Mouse (Mus musculus) kidney, adult 8-10 months (tissue): Measurements from ENCODE around the gene Vgll4.
A peak's percentile ranks its signal among the peaks of the same experiment; 100 is the strongest.
"Not testable (repeated sequence)": the region's sequence is repeated elsewhere in the genome, so short reads cannot be mapped to it uniquely, and the experiment has no call there.

Source experiments
- DNase-seq, 2 experiments: peaks; one replicate each; pipeline ENCODE4 v3.0.0; 2022

The Vgll4 gene

DNA sequence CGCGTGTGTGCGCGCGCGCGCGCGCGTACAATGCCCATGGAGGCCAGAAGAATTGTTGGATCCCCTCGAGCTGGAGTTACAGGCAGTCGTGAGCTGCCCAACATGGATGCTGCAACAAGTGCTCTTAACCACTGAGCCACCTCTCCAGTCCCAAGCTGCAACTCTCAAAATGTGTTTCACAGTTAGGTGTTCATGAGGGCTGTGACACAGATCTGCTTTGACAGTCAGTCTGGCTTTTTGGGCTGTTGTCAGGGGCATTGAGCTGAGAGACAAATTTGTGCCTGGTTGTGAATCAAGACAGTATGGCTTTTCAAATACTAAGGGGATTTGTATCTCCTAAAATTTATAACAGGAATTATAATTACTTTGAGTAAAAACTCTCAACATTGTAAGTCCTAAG is 78.5 kb downstream of the Vgll4 start:
- no peak for DNase-seq

DNA sequence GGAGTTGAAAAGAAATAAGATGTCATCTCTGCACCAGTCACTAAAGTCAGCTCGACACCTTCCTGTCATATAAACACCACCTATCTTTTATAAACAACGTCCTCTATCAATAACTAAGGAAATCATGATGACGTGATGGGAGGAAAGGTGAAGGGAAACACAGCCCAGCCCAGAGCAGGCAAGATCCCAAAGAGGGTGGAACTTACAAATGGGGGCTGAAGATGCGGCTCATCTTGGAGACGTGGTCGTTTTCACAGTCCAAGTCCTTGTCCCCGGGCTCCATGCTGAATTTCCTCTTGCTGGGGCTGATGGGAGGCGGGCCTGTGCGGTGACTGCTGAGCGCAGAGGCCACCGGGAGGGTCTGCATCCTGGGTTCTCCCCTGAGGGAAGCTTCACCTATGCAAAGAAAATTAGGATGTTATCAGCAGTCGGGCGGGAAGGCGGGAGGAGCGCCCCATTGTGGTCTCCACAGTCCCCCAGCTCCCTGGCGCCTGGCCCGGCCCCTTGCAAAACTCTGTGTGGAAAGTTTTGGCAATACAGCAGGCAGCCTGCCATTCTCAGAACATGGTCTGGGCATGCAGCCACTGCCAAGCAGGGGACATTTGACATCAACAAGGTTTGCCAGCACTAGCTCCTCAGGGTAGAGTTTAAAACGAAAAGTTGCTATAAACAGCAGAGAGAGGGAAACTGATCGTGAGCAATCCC is 79.2 kb downstream of the Vgll4 start:
- peak; percentile 91 to 92 for DNase-seq

DNA sequence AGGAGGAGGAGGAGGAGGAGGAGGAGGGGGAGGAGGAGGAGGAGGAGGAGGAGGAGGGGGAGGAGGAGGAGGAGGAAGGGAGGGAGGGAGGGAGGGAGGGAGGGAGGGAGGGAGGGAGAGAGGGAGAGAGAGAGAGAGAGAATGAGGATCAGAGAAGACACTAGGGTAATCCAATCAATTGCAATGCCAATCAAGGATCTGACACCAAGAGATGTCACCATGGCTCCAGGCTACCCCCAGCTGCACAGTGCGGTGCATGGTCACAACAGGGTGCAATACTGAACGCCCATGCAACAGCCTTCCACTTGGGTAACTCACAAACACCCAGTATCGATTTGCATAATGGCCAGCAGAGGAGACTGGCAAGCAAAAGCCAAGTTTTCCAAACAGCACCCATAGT is 79.8 kb downstream of the Vgll4 start:
- not testable (repeated sequence) for DNase-seq

DNA sequence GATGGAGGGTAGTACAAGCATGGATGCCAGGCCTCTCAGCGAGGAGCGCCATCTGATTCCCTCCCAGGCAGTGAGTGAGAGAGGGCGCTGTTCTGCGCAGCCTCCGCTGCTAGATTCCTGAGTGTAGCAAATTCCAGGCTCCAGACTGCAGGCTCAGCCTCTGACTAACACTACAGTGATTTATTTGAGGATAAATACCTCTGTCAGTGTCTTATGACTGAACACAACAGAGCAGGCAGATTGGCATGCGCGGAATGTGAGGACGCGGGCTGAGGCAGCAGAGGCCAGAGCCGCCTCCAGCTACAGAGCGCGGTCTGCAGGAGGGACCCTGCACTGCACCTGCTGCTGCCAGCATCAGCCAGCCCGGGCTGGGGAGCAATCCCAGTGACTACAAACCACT is 80.9 kb downstream of the Vgll4 start:
- peak; percentile 91 to 95 for DNase-seq

DNA sequence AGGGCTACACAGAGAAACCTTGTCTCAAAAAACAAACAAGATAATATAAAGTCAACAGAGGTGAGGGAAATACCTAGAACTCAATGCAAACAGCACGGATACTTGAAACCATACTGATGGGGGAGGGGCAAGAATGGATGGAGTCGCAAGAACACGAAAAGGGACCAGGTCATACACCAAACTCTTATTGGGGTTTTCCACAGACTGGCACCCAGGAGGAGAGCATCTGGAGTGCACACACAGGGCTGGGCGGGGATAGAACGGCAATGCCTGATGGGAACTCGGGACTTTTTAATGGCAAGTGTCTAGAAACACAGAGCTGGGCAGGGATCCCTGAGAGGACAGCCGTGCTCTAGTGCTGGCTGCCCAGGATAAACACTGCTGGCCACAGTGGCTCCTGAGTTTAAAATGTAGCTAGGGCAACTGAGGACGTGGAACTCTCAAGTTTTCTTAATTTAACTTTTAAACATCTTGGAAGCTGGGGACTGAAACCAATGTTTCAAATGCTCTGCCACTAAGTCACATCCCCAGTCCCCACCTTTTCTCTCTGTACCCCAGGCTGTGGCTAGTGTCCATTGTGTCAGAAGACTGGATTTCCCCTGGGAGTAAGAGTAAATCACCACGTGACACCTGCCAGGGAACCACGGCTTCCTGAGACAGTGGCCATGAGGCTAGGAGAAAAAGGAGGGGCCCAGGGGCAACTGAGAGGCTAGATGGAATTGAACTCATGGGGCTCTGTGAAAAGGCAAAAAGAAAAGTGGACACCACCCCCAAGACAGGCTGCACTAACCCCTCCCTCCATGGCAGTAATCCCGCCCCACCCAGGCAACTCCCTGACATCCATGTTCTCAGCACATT is 83.1 kb downstream of the Vgll4 start:
- DNase-seq = no peak

DNA sequence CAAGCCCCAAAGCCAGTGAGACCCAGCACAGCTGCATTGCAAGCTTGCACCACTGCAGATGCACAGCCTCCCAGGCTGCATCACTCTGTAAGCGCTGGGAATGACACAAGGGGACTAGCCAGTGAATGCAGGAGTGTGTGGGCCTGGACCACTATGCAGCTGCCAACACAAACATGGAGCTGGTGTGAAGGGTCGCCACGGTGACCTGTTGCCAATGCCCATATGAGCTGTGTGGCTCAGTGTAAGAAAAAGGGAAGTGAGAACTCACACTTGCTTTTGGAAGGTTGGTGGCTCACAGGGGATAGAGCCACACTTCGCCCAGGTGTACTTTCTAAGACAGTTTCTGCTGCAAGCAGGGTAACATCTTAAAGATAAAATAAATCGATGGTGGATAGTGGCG is 83.8 kb downstream of the Vgll4 start:
- no peak for DNase-seq

DNA sequence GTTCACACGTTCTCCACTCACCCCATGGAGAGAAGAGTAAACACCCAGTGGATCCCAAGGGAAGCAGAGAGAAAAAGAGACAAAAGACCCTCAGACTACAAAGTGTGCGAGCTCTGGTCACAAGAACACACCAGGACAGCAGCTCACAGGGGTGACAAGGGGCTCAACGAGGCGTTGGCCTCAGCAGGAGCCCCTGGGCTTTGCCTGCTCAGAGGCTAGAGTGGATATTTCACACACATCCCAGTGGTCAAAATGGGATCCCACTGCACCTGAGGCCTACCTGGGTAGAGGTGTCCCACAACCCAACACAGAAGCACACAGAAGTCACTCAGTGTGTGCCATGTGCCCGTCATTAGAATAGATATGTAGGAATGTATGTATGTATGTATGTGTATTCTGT is 84.7 kb downstream of the Vgll4 start:
- no peak for DNase-seq

GRCm38 (mm10) chr6:114883261-114883740 is 86.5 kb downstream of the Vgll4 start:
- peak; percentile 81 to 87 for DNase-seq

DNA sequence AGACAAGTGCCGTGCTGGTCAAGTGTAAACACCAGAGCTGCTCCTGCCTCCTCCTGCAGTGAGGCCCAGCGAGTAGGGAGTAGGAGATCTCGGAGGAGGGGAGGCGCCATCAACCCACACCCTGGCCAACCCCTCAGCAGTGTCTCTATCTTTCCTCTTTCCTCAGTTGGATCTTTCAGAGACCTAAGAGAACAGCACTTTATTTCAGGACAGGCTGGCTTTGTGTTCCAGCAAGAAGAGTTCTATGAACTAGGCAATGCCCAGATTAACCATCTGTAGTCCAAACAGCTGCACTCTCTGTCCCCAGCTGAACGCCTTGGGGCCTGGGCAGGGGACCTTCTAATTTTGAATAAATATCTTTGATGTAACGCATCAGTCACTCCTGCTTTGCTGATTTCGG is 87.1 kb downstream of the Vgll4 start:
- no peak for DNase-seq

DNA sequence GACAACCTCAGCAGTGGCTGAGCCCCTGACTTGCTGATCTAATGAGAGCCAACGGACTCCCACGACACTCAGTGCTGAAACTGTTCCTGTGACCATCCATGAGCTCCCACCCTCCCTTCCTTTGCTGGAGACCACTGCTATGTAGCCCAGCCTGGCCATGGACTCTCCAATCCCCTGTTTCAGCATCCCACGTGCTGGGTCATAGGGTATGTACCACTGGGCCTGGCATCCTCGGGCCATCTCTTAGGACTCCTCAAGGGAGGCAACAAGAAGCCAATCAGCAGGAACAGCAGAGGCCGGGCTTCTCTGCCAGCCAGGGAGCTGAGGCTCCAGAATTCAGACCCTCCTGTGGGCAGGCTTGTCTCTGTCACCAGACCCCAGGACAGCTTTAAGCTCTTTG is 87.6 kb downstream of the Vgll4 start:
- no peak for DNase-seq

DNA sequence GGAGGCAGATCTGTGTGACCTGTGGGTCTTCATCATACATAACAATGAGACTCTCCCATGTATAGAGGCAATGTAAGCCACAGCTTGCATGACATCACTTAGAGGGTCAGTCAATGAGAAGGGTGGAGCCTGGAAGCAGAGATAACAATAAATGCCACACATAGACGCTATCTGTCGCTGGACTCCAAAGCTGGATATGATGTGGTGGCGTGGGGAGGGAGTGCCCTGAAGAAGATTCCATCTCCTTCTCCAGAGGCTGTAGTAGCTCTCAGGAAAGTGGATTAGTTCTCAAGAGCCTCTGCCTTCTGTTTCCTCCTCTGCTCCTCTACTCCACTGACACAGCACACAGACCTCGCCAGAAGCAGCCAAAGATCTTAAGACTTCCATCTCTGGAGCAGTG is 89.0 kb downstream of the Vgll4 start:
- DNase-seq = no peak

DNA sequence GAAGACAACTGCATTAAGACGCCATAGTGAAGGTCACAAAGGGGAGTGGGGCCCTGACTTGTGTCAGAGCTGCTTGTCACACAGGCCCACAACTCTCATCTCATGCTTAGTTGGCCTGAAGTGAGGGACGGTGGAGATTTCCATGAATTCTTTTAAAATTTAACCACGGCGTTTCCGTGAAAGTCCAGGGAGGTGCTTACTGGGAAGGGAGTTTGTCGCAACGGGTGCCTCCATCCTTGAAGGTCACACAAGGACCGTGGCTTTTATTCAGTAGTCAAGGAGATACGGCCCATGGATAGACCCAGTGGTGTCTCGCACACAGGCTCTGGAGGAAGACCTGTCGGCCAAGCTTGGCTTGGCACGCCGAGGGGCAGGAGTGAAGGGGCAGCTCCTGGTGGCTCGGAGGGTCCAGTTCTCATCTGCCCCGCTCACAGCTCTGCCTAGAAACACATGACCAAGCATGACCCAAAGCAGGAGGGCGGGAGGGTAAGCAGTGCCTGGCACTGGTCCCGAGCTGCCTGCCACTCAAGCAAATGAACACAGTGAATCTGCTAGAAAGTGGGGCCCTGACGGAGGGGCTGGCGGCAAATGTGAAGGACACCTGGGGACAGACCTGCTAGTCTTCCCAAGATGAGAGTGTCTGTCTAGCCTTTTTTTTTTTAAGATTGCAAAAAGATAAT is 90.8 kb downstream of the Vgll4 start:
- peak; percentile 88 to 89 for DNase-seq

- peak; percentile 58 to 65 for DNase-seq
Measured at GRCm38 (mm10) chr6:114876546-114876945, 93.2 kb downstream of the Vgll4 start.

DNA sequence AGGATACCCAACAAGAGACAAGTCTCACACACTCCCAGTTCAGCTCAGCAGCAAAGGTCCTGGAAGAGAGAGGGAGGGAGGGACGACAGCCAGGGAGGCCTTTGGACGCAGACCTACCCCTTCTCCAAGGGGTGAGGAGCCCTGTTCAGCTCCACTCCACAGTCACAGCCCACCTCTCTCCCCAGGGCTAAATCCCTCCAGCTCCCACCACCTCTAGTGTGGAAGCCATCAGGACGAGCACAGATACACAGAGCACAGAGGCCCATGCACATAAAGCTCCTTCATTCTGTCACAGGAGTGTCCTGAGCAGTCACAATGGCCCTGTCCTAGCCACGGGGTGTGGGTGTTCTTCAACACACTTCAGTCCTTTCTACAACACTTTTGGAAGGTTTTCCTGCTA is 93.8 kb downstream of the Vgll4 start:
- no peak for DNase-seq

GRCm38 (mm10) chr6:114875018-114875558 is 94.7 kb downstream of the Vgll4 start:
- DNase-seq = peak; percentile 96

DNA sequence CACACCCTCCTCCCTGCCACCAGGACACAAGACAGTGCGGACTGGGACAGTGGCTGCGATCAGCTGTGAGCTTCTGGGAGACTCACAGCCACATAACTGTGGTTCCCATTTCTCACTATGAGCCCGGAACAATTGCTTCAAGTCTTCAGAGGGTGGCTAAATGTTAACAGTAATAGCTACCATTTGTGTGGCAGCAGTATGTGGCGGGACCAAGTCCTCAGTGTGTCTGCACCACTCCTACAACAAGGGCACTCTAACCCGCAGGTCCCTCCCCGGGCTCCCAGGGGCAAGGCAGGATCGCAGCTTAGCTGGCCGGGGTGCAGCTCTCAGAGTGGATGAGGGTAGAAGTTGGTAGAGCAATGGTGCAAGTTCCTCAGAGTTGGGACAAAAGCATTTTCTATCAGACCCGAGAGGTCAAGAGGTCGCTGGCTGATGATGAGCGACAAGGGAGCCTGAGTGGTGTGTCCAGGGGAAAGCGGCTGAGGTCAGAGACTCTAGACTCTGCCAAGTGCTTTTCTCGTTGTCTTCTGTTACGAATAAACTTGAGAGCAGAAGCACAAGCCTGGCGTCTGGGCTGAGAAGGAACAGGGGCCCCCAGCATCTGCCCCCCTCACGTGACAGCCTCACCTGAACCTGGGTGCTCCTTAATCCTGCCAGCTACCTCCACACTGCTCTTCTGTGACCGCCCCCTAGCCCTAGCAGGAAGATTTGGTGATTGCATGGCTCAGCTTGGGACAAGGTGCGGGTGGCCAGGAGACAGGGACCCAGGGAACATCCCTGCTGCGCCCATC is 95.5 kb downstream of the Vgll4 start:
- peak; percentile 57 to 71 for DNase-seq

DNA sequence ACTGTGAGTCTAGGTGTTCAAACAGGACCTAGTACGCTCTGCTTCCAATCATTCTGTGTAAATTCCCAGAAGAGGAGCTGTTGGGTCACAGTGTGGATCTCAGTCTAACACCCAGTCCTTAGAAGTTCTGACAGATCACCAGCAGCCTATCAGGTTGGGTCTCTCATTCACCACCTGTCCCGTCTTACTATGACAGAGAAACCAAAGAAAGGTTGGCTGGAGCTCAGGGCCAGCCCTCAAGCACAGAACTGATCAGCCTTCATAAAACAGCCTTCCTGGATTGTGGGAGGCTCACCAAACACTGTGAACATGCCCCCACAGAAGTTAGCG is 96.0 kb downstream of the Vgll4 start:
- DNase-seq = no peak

- no peak for DNase-seq
Measured at GRCm38 (mm10) chr6:114871010-114871660, 98.7 kb downstream of the Vgll4 start.

DNA sequence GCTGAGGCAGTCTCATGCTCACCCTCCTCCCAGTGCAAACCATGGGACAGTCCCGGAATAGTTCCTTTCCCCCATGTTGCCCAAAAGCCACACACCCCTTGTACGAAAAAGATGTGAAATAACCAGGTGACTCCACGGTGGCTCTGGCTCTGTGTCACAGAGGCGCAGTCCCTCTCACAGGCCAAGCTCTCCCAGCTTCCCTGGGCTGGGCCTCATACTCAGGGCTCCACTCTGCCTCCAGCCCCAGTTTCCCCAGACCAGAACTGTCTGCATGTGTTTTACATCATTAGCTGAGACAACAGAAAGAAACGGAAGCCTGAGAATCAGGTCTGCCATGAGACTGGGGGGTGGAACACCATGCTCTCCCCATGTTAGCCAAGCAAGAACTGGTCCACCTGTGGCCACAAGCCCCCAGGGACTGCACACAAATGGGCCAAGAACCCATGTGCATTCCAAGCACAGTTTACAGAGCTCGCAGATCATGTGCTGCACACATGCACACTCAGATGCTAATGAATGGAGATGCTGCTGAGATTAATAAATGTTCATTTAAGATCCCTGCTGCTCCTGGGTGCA is 100.2 kb downstream of the Vgll4 start:
- no peak for DNase-seq

DNA sequence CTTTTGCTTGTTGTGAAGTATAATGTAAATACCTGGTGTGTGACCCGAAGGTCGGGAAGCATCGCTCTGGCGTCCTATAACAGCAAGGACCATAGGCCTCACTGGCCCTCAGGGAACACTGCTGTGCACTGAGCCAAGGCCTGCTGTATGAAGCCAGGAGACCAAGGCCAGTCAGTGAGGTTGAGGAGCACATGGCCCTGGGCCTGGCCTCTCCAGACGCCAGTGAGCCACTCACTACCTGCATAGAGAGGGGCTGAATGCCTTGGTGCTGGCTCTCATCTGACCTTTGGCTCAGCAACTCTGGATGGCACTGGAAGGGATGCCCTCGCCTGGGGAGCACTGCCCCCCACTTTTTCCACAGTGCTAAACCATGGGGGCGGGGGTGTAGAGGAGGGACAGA is 101.1 kb downstream of the Vgll4 start:
- DNase-seq = no peak

DNA sequence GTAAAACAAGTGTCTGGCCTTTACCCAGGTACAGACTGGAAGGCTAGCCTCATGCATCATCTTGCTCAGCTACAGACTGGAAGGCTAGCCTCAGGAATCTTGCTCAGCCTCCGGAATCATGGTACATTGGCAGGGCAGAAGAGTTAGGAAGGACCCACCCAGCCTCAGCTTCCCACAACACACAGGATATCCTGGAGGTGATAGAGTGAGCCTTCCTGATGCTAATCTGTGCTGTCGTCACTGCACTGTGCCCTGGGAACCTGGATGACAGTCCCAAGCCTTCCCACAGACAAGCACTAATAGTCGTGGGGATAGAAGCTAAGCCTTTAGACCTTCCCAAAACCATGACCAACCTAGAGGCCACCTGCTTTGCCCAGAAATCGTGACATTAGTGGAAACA is 103.2 kb downstream of the Vgll4 start:
- peak in 1 of 2 experiments; percentile 44 for DNase-seq

GRCm38 (mm10) chr6:114866078-114866477 is 103.7 kb downstream of the Vgll4 start:
- peak in 1 of 2 experiments; percentile 20 for DNase-seq
